Mouse (Mus musculus) limb, embryonic 15.5 days (tissue): ENCODE measurements around the gene Cks1b. TPM values are rescaled to one million over a fixed set of nuclear protein-coding genes. Genes with fewer than 3 reads are reported as not detected.

Experiments used
- ATAC-seq: fragments of 200-750 bp; cut with Nextera tagmentation; 2 replicates; pipeline ENCODE4 v1.8.0; 2017; ENCODE audit warnings: low read depth, moderate TSS enrichment; ENCODE audit not compliant: insufficient number of reproducible peaks, low FRiP score, low TSS enrichment
- H3K27ac ChIP-seq: fragments of 300-500 bp; sonication (generic); 2 replicates; pipeline ENCODE4 v1.5.1; 2015; ENCODE audit warnings: moderate library complexity, mild to moderate bottlenecking, inconsistent platforms
- H3K27me3 ChIP-seq: fragments of 300-500 bp; sonication (generic); 2 replicates; pipeline ENCODE4 v1.6.1; 2015; ENCODE audit warnings: inconsistent platforms
- H3K36me3 ChIP-seq: fragments of 300-500 bp; sonication (generic); 2 replicates; pipeline ENCODE4 v1.6.1; 2015; ENCODE audit warnings: inconsistent platforms
- H3K4me1 ChIP-seq: fragments of 300-500 bp; sonication (generic); 2 replicates; pipeline ENCODE4 v1.6.1; 2015; ENCODE audit warnings: inconsistent platforms
- H3K4me2 ChIP-seq: fragments of 300-500 bp; sonication (generic); 2 replicates; pipeline ENCODE4 v1.6.1; 2015; ENCODE audit warnings: mild to moderate bottlenecking, inconsistent platforms
- H3K4me3 ChIP-seq: fragments of 300-500 bp; sonication (generic); 2 replicates; pipeline ENCODE4 v1.5.1; 2015; ENCODE audit warnings: mild to moderate bottlenecking, inconsistent platforms
- H3K9ac ChIP-seq: fragments of 300-500 bp; sonication (generic); 2 replicates; pipeline ENCODE4 v1.6.1; 2015; ENCODE audit warnings: inconsistent platforms
- H3K9me3 ChIP-seq: fragments of 300-500 bp; sonication (generic); 2 replicates; pipeline ENCODE4 v1.6.1; 2016; ENCODE audit warnings: inconsistent platforms
- WGBS: fragments of 180-500 bp; shearing (Covaris S2); methylation state at CpG from one replicate; pipeline ENCODE4 v1.1.7; 2015; 5-methylcytosine and 5-hydroxymethylcytosine counted together
- polyA plus RNA-seq: library from polyadenylated mRNA; unstranded; fragments of >200 nt; fragmentation: Nextera tagmentation; extraction: Ambion mirVana; gene quantifications from 2 replicates; pipeline ENCODE4 v1.2.1, GENCODE M21; 2015

The Cks1b gene
- polyA plus RNA-seq, 1 experiment from 2014 or later, result 365 TPM

- Histone ChIP-seq H3K9me3 (no peaks in the 10 kb centered on the region), H3K4me2 (no peak overlapping the region), H3K27me3 (no peaks in the 10 kb centered on the region), H3K4me3 (no peak overlapping the region), H3K36me3 (no peaks in the 10 kb centered on the region), H3K9ac (no peak overlapping the region), H3K4me1 (peaks cover 12% of the 10 kb centered on the region), H3K27ac (no peak overlapping the region)
- WGBS, result 50% methylated on average over 5 of the region's 5 CpGs
- ATAC-seq, result no peak
These were observed 44.5 kb downstream of the Cks1b start for GRCm38 (mm10) chr3:89373581-89374231.

- no peaks in the 10 kb centered on the region for H3K4me1 ChIP-seq
- no peaks in the 10 kb centered on the region; the same call in 1 of the 2 replicates for H3K27me3 ChIP-seq
- no peak overlapping the region for H3K9ac ChIP-seq
- 50% methylated on average over 11 of the region's 11 CpGs for WGBS
- no peak for ATAC-seq
- H3K4me2 ChIP-seq, result no peak overlapping the region
- H3K4me3 ChIP-seq, result no peak overlapping the region
- no peak overlapping the region for H3K27ac ChIP-seq
- no peaks in the 10 kb centered on the region for H3K9me3 ChIP-seq
- H3K36me3 ChIP-seq, result no peaks in the 10 kb centered on the region
These were observed 50.8 kb downstream of the Cks1b start for GRCm38 (mm10) chr3:89367338-89367737.

DNA sequence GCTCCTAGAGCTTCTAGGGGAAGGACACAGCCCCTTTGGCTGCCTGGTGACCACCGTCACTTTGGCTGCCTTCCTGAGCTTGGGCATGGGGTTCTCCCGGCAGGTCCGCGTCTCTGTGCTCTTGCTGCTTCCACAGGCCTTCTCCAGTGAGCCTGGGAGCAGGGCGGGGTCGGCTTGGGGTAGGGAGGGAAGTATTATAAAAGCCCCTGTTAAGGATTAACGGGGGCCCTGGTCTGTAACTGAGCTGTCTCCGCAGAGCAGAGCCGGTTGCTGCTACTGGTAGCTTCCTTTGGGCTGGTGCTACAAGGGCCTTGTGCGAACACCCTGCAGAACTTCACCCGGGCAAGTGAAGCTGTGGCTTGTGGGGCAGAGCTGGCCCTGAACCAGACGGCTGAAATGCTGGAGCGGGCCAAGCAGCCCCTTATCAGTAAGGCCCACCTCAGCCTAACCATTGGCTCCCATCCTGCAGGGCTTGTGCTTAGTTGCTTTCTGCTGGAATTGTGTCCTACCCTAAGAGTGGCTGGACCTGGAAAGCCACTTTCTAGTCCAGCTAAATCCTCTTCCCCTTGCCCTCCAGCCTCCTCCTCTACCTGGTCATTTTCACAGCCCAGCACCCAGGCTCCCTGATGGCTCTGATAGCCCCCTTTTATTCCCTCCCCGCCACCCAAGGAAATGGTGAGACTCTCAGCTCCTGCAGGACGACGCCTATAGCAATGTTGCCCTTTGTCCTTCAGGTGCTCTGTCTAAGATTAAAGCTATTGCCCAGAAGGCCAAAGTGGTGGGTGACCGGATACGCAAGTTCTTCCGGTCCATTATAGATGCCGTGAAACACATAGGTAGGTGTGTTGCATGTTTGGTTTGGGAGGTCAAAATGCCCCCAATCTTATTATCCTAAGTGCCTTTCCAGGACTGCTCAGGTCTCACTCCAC is 52.4 kb downstream of the Cks1b start:
- Histone ChIP-seq H3K4me3 (no peak overlapping the region), H3K9me3 (no peaks in the 10 kb centered on the region), H3K27me3 (no peaks in the 10 kb centered on the region; the same call in 1 of the 2 replicates), H3K36me3 (no peaks in the 10 kb centered on the region), H3K9ac (no peak overlapping the region), H3K4me2 (no peak overlapping the region), H3K4me1 (no peaks in the 10 kb centered on the region), H3K27ac (no peak overlapping the region)
- ATAC-seq, result no peak
- 66% methylated on average over 20 of the region's 20 CpGs for WGBS

Other genes starting within 250 kb of the Cks1b start
- 101 and 115 TPM in 2 replicates for gene Scamp3, start 240.9 kb downstream of the Cks1b start, polyA plus RNA-seq
- 31.4 and 34.0 TPM in 2 replicates for gene Fam189b, start 235.2 kb downstream of the Cks1b start, polyA plus RNA-seq
- 62.5 and 70.9 TPM in 2 replicates for gene Gba, start 215.5 kb downstream of the Cks1b start, polyA plus RNA-seq
- 94.0 and 116 TPM in 2 replicates for gene Thbs3, start 203.2 kb downstream of the Cks1b start, polyA plus RNA-seq
- 156 and 180 TPM in 2 replicates for gene Mtx1, start 191.3 kb downstream of the Cks1b start, polyA plus RNA-seq
- 0.64 and 0.68 TPM in 2 replicates for gene Muc1, start 189.3 kb downstream of the Cks1b start, polyA plus RNA-seq
- 307 and 334 TPM in 2 replicates for gene Krtcap2, start 172.4 kb downstream of the Cks1b start, polyA plus RNA-seq
- 4.0 and 4.7 TPM in 2 replicates for gene Trim46, start 172.1 kb downstream of the Cks1b start, polyA plus RNA-seq
- gene Dpm3, start 159.0 kb downstream of the Cks1b start, polyA plus RNA-seq, result 131 and 161 TPM in 2 replicates
- gene Slc50a1, start 147.8 kb downstream of the Cks1b start, polyA plus RNA-seq, result 91.9 and 92.8 TPM in 2 replicates
- gene Efna1, start 137.2 kb downstream of the Cks1b start, polyA plus RNA-seq, result 59.6 and 64.2 TPM in 2 replicates
- gene Efna3, start 95.4 kb downstream of the Cks1b start, polyA plus RNA-seq, result 57.9 and 59.2 TPM in 2 replicates
- gene Efna4, start 80.4 kb downstream of the Cks1b start, polyA plus RNA-seq, result 30.4 and 34.4 TPM in 2 replicates
- gene Adam15, start 68.4 kb downstream of the Cks1b start, polyA plus RNA-seq, result 94.4 and 106 TPM in 2 replicates
- 0.20 and 0.23 TPM in 2 replicates for gene Dcst2, start 56.4 kb downstream of the Cks1b start, polyA plus RNA-seq
- 0.52 and 0.76 TPM in 2 replicates for gene Dcst1, start 53.1 kb downstream of the Cks1b start, polyA plus RNA-seq
- gene Zbtb7b, start 23.6 kb downstream of the Cks1b start, polyA plus RNA-seq, result 7.0 and 7.2 TPM in 2 replicates
- gene Lenep, start 15.6 kb downstream of the Cks1b start, polyA plus RNA-seq, result not detected in 2 replicates
- 27.1 and 31.0 TPM in 2 replicates for gene Flad1, start 6.5 kb downstream of the Cks1b start, polyA plus RNA-seq
- gene Shc1, start 60 bp upstream of the Cks1b start, polyA plus RNA-seq, result 108 and 112 TPM in 2 replicates
- 37.1 and 43.7 TPM in 2 replicates for gene Pygo2, start 11.8 kb upstream of the Cks1b start, polyA plus RNA-seq
- gene Pbxip1, start 18.3 kb upstream of the Cks1b start, polyA plus RNA-seq, result 33.9 and 51.5 TPM in 2 replicates
- gene Pmvk, start 36.2 kb upstream of the Cks1b start, polyA plus RNA-seq, result 55.2 and 61.1 TPM in 2 replicates
- gene Kcnn3, start 101.8 kb upstream of the Cks1b start, polyA plus RNA-seq, result 4.7 and 5.4 TPM in 2 replicates